Mouse (Mus musculus): ENCODE results near the gene Slc1a5. TPM values are rescaled to one million over a fixed set of nuclear protein-coding genes. Genes with fewer than 3 reads are reported as not detected.
A peak's percentile ranks its signal among the peaks of the same experiment; 100 is the strongest.

Slc1a5 gene
- total RNA-seq, 1 experiment from 2014 or later, result 56.6 TPM

GRCm38 (mm10) chr7:16815351-16815941 lies 34.3 kb downstream of the Slc1a5 start, which contains the start of gene Strn4:
Strn4 (plus strand) TSS chr7:16815889.
- no peak for ATAC-seq (replicated peaks; ENCODE audit: insufficient number of reproducible peaks, low FRiP score, low TSS enrichment, poor library complexity, severe bottlenecking)

GRCm38 (mm10) chr7:16816078-16816474 lies 34.9 kb downstream of the Slc1a5 start:
- no peak for ATAC-seq (replicated peaks; ENCODE audit: insufficient number of reproducible peaks, low FRiP score, low TSS enrichment, poor library complexity, severe bottlenecking)

- ATAC-seq (replicated peaks; ENCODE audit: insufficient number of reproducible peaks, low FRiP score, low TSS enrichment, poor library complexity, severe bottlenecking), result no peak
These were observed 35.5 kb downstream of the Slc1a5 start, which contains the start of gene Fkrp for GRCm38 (mm10) chr7:16816475-16817122. Fkrp (minus strand) TSS chr7:16816732.

- ATAC-seq (replicated peaks; ENCODE audit: insufficient number of reproducible peaks, low FRiP score, low TSS enrichment, poor library complexity, severe bottlenecking), result no peak
These were observed 36.6 kb downstream of the Slc1a5 start for GRCm38 (mm10) chr7:16817693-16818092.

GRCm38 (mm10) chr7:16819794-16820193 lies 38.7 kb downstream of the Slc1a5 start:
- no peak for ATAC-seq (replicated peaks; ENCODE audit: insufficient number of reproducible peaks, low FRiP score, low TSS enrichment, poor library complexity, severe bottlenecking)

- ATAC-seq (replicated peaks; ENCODE audit: insufficient number of reproducible peaks, low FRiP score, low TSS enrichment, poor library complexity, severe bottlenecking), result 0 out of 2 replicates have a peak, but pooled peaks have one; percentile 14
These were observed 39.2 kb downstream of the Slc1a5 start for GRCm38 (mm10) chr7:16820271-16820763.

- ATAC-seq (replicated peaks; ENCODE audit: insufficient number of reproducible peaks, low FRiP score, low TSS enrichment, poor library complexity, severe bottlenecking), result no peak
These were observed 40.0 kb downstream of the Slc1a5 start for GRCm38 (mm10) chr7:16821091-16821490.

- ATAC-seq (replicated peaks; ENCODE audit: insufficient number of reproducible peaks, low FRiP score, low TSS enrichment, poor library complexity, severe bottlenecking), result no peak
These were observed 40.5 kb downstream of the Slc1a5 start for GRCm38 (mm10) chr7:16821669-16822101.

- no peak for ATAC-seq (replicated peaks; ENCODE audit: insufficient number of reproducible peaks, low FRiP score, low TSS enrichment, poor library complexity, severe bottlenecking)
These were observed 42.6 kb downstream of the Slc1a5 start for GRCm38 (mm10) chr7:16823734-16824133.

GRCm38 (mm10) chr7:16825785-16826184 lies 44.6 kb downstream of the Slc1a5 start:
- 0 out of 2 replicates have a peak, but pooled peaks have one; percentile 42 for ATAC-seq (replicated peaks; ENCODE audit: insufficient number of reproducible peaks, low FRiP score, low TSS enrichment, poor library complexity, severe bottlenecking)

GRCm38 (mm10) chr7:16826571-16826970 lies 45.4 kb downstream of the Slc1a5 start:
- ATAC-seq (replicated peaks; ENCODE audit: insufficient number of reproducible peaks, low FRiP score, low TSS enrichment, poor library complexity, severe bottlenecking), result no peak

- no peak for ATAC-seq (replicated peaks; ENCODE audit: insufficient number of reproducible peaks, low FRiP score, low TSS enrichment, poor library complexity, severe bottlenecking)
These were observed 46.1 kb downstream of the Slc1a5 start for GRCm38 (mm10) chr7:16827274-16827673.

- ATAC-seq (replicated peaks; ENCODE audit: insufficient number of reproducible peaks, low FRiP score, low TSS enrichment, poor library complexity, severe bottlenecking), result no peak
These were observed 49.3 kb downstream of the Slc1a5 start for GRCm38 (mm10) chr7:16830449-16830848.

- no peak for ATAC-seq (replicated peaks; ENCODE audit: insufficient number of reproducible peaks, low FRiP score, low TSS enrichment, poor library complexity, severe bottlenecking)
These were observed 57.0 kb downstream of the Slc1a5 start for GRCm38 (mm10) chr7:16837916-16838803.

- no peak for ATAC-seq (replicated peaks; ENCODE audit: insufficient number of reproducible peaks, low FRiP score, low TSS enrichment, poor library complexity, severe bottlenecking)
These were observed 57.8 kb downstream of the Slc1a5 start for GRCm38 (mm10) chr7:16838804-16839426.

GRCm38 (mm10) chr7:16839427-16840108 lies 58.4 kb downstream of the Slc1a5 start:
- no peak for ATAC-seq (replicated peaks; ENCODE audit: insufficient number of reproducible peaks, low FRiP score, low TSS enrichment, poor library complexity, severe bottlenecking)

- ATAC-seq (replicated peaks; ENCODE audit: insufficient number of reproducible peaks, low FRiP score, low TSS enrichment, poor library complexity, severe bottlenecking), result no peak
These were observed 59.0 kb downstream of the Slc1a5 start for GRCm38 (mm10) chr7:16840109-16840491.

- no peak for ATAC-seq (replicated peaks; ENCODE audit: insufficient number of reproducible peaks, low FRiP score, low TSS enrichment, poor library complexity, severe bottlenecking)
These were observed 59.9 kb downstream of the Slc1a5 start for GRCm38 (mm10) chr7:16841078-16841477.

Data from monocyte, adult 5-6 weeks (primary cell).